Comparison of ENCODE assay signal across 9 mouse cellular contexts in genomic region chr7:80198863-80199262, GRCm38 (mm10). TPM values are rescaled to one million over a fixed set of nuclear protein-coding genes. Genes with fewer than 3 reads are reported as not detected.
DNase-seq lines count a peak whose midpoint lies in the region; ATAC-seq and TF ChIP-seq lines count a peak whose summit lies in the region.
"Had no signal": no experiment of that assay in that cellular context is flagged by ENCODE, and none has a peak within 500 bp of the region (broad histone marks: within the 10 kb centered on the region; RNA-seq: fewer than 3 reads in every experiment).

No protein-coding gene starts in this region.

- peak overlapping the region; percentile 67 for H3K4me3 ChIP-seq in intestine, embryonic 14.5 days (ENCODE audit: low read depth, low read length)
- peak overlapping the region; percentile 55 for H3K4me3 ChIP-seq in myocyte

- H3ac ChIP-seq in myocyte (ENCODE audit: control insufficient read depth, insufficient read length): peak overlapping the region; percentile 92

- DNase-seq in frontal cortex, postnatal 36 days (ENCODE audit: low spot score in 2 of 2): no peak
- DNase-seq in spleen, postnatal 4 days (ENCODE audit: low spot score in 2 of 2): peak; percentile 48 to 81
- DNase-seq in spleen, adult 12 weeks (ENCODE audit: low spot score): no peak
- no peak for DNase-seq in intestine, embryonic 14.5 days (ENCODE audit: low spot score)
- no peak for DNase-seq in layer of hippocampus, postnatal 10 days (ENCODE audit: low spot score in 2 of 2)

- ATAC-seq in frontal cortex, adult (ENCODE audit: low TSS enrichment): peak; percentile 15; the same call in 1 of the 2 replicates
- no peak for ATAC-seq in intestine, embryonic 14.5 days (replicated peaks; ENCODE audit: low FRiP score, low TSS enrichment, low read depth)
- ATAC-seq in monocyte, adult 5-6 weeks (replicated peaks; ENCODE audit: insufficient number of reproducible peaks, low FRiP score, low TSS enrichment, poor library complexity, severe bottlenecking): no peak

- no peak for TF ChIP-seq POLR2A in myocyte (IDR thresholded peaks at IDR 0.05; ENCODE audit: insufficient read length, low read depth)

- peak overlapping the region; percentile 75 for H3K4me2 ChIP-seq in intestine, embryonic 14.5 days (ENCODE audit: low read length)
- peak overlapping the region; percentile 79 for H3K4me2 ChIP-seq in myocyte (ENCODE audit: low read depth)

- no peaks in the 10 kb centered on the region for H3K9me3 ChIP-seq in intestine, embryonic 14.5 days (ENCODE audit: control insufficient read depth, low read length)

- 1% methylated on average over 11 of the region's 11 CpGs for WGBS in intestine, embryonic 14.5 days

- H3K36me3 ChIP-seq in intestine, embryonic 14.5 days (ENCODE audit: control insufficient read depth, insufficient read depth, low read length): 0 out of 2 replicates have a peak, but pooled peaks cover 3% of the 10 kb centered on the region
- no peaks in the 10 kb centered on the region for H3K36me3 ChIP-seq in myocyte (ENCODE audit: control insufficient read depth, insufficient read depth)

- H3K9ac ChIP-seq in intestine, embryonic 14.5 days (ENCODE audit: low read length): peak overlapping the region; percentile 69

- H3K27ac ChIP-seq in intestine, embryonic 14.5 days (ENCODE audit: low read depth): peak overlapping the region; percentile 93

- H3K4me1 ChIP-seq in intestine, embryonic 14.5 days (replicated peaks; ENCODE audit: control insufficient read depth, insufficient read depth, low read length): peaks cover 32% of the 10 kb centered on the region

- H3K79me2 ChIP-seq in myocyte (ENCODE audit: control insufficient read depth, insufficient read depth): peaks cover 62% of the 10 kb centered on the region

- no peaks in the 10 kb centered on the region for H3K27me3 ChIP-seq in intestine, embryonic 14.5 days (replicated peaks; ENCODE audit: control insufficient read depth, insufficient read depth, low read length)
- H3K27me3 ChIP-seq in myocyte (ENCODE audit: control insufficient read depth, insufficient read depth, insufficient read length): no peaks in the 10 kb centered on the region

TF ChIP-seq in myocyte, 11 proteins besides CTCF, POLR2A, EP300 and RAD21:
- TF ChIP-seq TCF3 (IDR thresholded peaks at IDR 0.05; ENCODE audit: insufficient read length, low read depth) (no peak), MYOD1 (IDR thresholded peaks at IDR 0.05; ENCODE audit: control insufficient read depth in 1 of 3, insufficient read length in 2 of 3, low read depth in 2 of 3) (no peak), MYOG (IDR thresholded peaks at IDR 0.05; ENCODE audit: control insufficient read depth in 1 of 3, insufficient read depth in 1 of 3, insufficient read length in 2 of 3, low read depth in 2 of 3) (no peak), REST (IDR thresholded peaks at IDR 0.05; ENCODE audit: insufficient read depth, insufficient read length) (no peak), E2F4 (IDR thresholded peaks at IDR 0.05; ENCODE audit: insufficient read depth) (no peak), CEBPB (IDR thresholded peaks at IDR 0.05; ENCODE audit: insufficient read depth, poor library complexity, severe bottlenecking) (no peak), MAX (IDR thresholded peaks at IDR 0.05; ENCODE audit: low read depth) (no peak), TCF12 (IDR thresholded peaks at IDR 0.05; ENCODE audit: insufficient read depth, poor library complexity, severe bottlenecking) (no peak), SRF (IDR thresholded peaks at IDR 0.05; ENCODE audit: control insufficient read depth, insufficient read length, low read depth) (no peak), USF1 (IDR thresholded peaks at IDR 0.05; ENCODE audit: low read depth) (no peak), POLR2AphosphoS2 (IDR thresholded peaks at IDR 0.05; ENCODE audit: insufficient read length, low read depth) (no peak)
TF ChIP-seq in myocyte: peak in this region for 0.

RNA-seq across cellular contexts. Expression of gene Sema4b, which starts 12.2 kb away (rescaled TPM):
- polyA plus RNA-seq in intestine, embryonic 14.5 days (2014; fragmentation: Nextera tagmentation; extraction: Ambion mirVana): 15.1 and 15.9 TPM in 2 replicates
- polyA plus RNA-seq in myocyte (2012; fragmentation: generic; extraction: Trizol): 11.4 TPM
- total RNA-seq in monocyte, adult 5-6 weeks (2017): 7.4 to 9.3 TPM (median 9.1 TPM) in 3 replicates
- 10 to 100 TPM; 30.4 to 30.7 TPM for total RNA-seq in layer of hippocampus, postnatal 10 days (2021)

RNA-seq across cellular contexts. Expression of gene Cib1, which starts 33.8 kb away (rescaled TPM):
- polyA plus RNA-seq in intestine, embryonic 14.5 days (2014; fragmentation: Nextera tagmentation; extraction: Ambion mirVana): 129 and 156 TPM in 2 replicates
- 98.7 TPM for polyA plus RNA-seq in myocyte (2012; fragmentation: generic; extraction: Trizol)
- total RNA-seq in monocyte, adult 5-6 weeks (2017): 37.5 to 51.3 TPM (median 45.7 TPM) in 3 replicates
- total RNA-seq in layer of hippocampus, postnatal 10 days (2021): 10 to 100 TPM; 23.4 to 24.3 TPM

RNA-seq across cellular contexts. Expression of gene Gdpgp1, which starts 33.8 kb away (rescaled TPM):
- 4.4 and 4.5 TPM in 2 replicates for polyA plus RNA-seq in intestine, embryonic 14.5 days (2014; fragmentation: Nextera tagmentation; extraction: Ambion mirVana)
- polyA plus RNA-seq in myocyte (2012; fragmentation: generic; extraction: Trizol): 0.91 TPM
- total RNA-seq in monocyte, adult 5-6 weeks (2017): 0.86 to 3.5 TPM (median 2.2 TPM) in 3 replicates
- 1 to 10 TPM; 6.4 to 6.7 TPM for total RNA-seq in layer of hippocampus, postnatal 10 days (2021)

RNA-seq across cellular contexts. Expression of gene Ttll13, which starts 47.3 kb away (rescaled TPM):
- 0.56 and 0.66 TPM in 2 replicates for polyA plus RNA-seq in intestine, embryonic 14.5 days (2014; fragmentation: Nextera tagmentation; extraction: Ambion mirVana)
- 0.24 TPM for polyA plus RNA-seq in myocyte (2012; fragmentation: generic; extraction: Trizol)
- total RNA-seq in monocyte, adult 5-6 weeks (2017): 3.0 TPM in 1 of 3 replicates, not detected in the others
- total RNA-seq in layer of hippocampus, postnatal 10 days (2021): 1 to 10 TPM; 1.4 to 1.5 TPM
- total RNA-seq: hematopoietic stem cell, adult 5-6 weeks had no signal

Comparison
In these comparisons a context has a peak if more than half of its experiments do, and no peak if none do; other contexts are left out.
1. DNase-seq: peak in spleen, postnatal 4 days (2 of 2); none in frontal cortex, postnatal 36 days (0 of 2), spleen, adult 12 weeks (single experiment), intestine, embryonic 14.5 days (single experiment) and layer of hippocampus, postnatal 10 days (0 of 2).